Mouse (Mus musculus) midbrain, postnatal 0 days (tissue): Measurements from ENCODE around the gene Mrpl2. TPM values are rescaled to one million over a fixed set of nuclear protein-coding genes. Genes with fewer than 3 reads are reported as not detected.

Source experiments
- ATAC-seq: fragments of 200-750 bp; cut with Nextera tagmentation; 2 replicates; pipeline ENCODE4 v1.8.0; 2017; ENCODE audit warnings: moderate number of reproducible peaks, mild to moderate bottlenecking, moderate TSS enrichment, moderate library complexity; ENCODE audit not compliant: low FRiP score
- DNase-seq: peaks from one replicate; pipeline ENCODE4 v3.0.0-alpha.2; 2015; ENCODE audit warnings: low spot score
- H3K27ac ChIP-seq: fragments of 300-500 bp; sonication (generic); 2 replicates; pipeline ENCODE4 v1.5.1; 2014; ENCODE audit warnings: low read depth, mild to moderate bottlenecking, low read length, mixed read lengths
- H3K27me3 ChIP-seq: fragments of 300-500 bp; sonication (generic); 2 replicates; pipeline ENCODE4 v1.6.1; 2014; ENCODE audit warnings: low read length, control low read depth, mixed read lengths; ENCODE audit not compliant: insufficient read depth
- H3K36me3 ChIP-seq: fragments of 300-500 bp; sonication (generic); 2 replicates; pipeline ENCODE4 v1.6.1; 2014; ENCODE audit warnings: low read length, control low read depth, mixed read lengths; ENCODE audit not compliant: insufficient read depth
- H3K4me1 ChIP-seq: fragments of 300-500 bp; sonication (generic); 2 replicates; pipeline ENCODE4 v1.6.1; 2014; ENCODE audit warnings: mild to moderate bottlenecking, control low read depth, antibody characterized with exemption, low read length, mixed read lengths; ENCODE audit not compliant: insufficient read depth
- H3K4me2 ChIP-seq: fragments of 300-500 bp; sonication (generic); 2 replicates; pipeline ENCODE4 v1.6.1; 2014; ENCODE audit warnings: low read depth, mild to moderate bottlenecking, low read length, mixed read lengths; ENCODE audit not compliant: poor library complexity, severe bottlenecking
- H3K4me3 ChIP-seq: fragments of 300-500 bp; sonication (generic); 2 replicates; pipeline ENCODE4 v1.5.1; 2014; ENCODE audit warnings: low read depth, mild to moderate bottlenecking, low read length, moderate library complexity
- H3K9ac ChIP-seq: fragments of 300-500 bp; sonication (generic); replicated peaks from 2 replicates; pipeline ENCODE4 v1.6.1; 2014; ENCODE audit warnings: mild to moderate bottlenecking, low read length, moderate library complexity, mixed read lengths; ENCODE audit not compliant: poor library complexity, severe bottlenecking
- H3K9me3 ChIP-seq: fragments of 300-500 bp; sonication (generic); 2 replicates; pipeline ENCODE4 v1.6.1; 2016; ENCODE audit warnings: low read length, control low read depth
- CTCF ChIP-seq: IDR thresholded peaks from 2 replicates; pipeline ENCODE4 v1.5.1; 2016; ENCODE audit warnings: antibody characterized with exemption, mild to moderate bottlenecking
- WGBS: fragments of 180-500 bp; shearing (Covaris S2); extraction: QIAGEN DNeasy Blood & Tissue Kit; methylation state at CpG from one replicate; pipeline ENCODE4 v1.1.7; 2014; 5-methylcytosine and 5-hydroxymethylcytosine counted together
- polyA plus RNA-seq: library from polyadenylated mRNA; unstranded; fragments of >200 nt; fragmentation: Nextera tagmentation; extraction: Ambion mirVana; gene quantifications from 2 replicates; pipeline ENCODE4 v1.2.1, GENCODE M21; 2015
- total RNA-seq: library from RNA; depleted of rRNA; stranded (reverse); fragments of >200 nt; gene quantifications from 2 replicates; pipeline ENCODE4 v1.2.3, GENCODE M21; 2014

Gene Mrpl2
- total and polyA plus RNA-seq, 2 experiments from 2014 or later = 46.7 to 85.7 TPM

DNA sequence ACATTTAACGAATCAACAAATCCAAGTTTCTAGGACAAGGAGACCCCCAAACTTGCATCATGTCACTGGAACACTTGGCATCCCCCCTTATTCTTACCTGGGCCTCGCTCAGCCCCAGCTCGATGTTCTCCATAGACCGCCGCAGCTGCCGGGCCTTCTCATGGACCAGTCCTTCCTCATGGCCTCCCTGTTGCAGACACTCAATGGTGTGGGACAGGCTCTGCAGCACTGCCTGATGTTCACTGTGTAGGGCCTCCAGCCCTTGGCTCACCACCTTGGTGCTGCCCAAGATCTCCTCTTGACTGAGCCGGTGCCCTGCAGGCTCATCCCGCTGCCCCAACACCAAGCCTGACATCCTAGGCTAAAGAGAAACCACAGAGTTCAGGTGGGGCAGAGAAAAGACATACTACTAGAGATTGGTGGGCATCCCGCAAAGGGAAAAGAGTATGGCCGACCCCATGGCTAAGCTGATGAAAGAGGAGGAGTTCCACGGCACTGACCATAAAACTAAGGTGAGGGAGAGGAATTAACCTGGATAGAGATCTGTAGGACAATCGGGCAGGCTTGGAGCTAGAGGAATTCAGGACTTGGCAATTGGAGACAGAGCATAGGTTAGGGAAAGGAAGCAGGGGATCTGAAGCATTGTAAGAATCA lies 1.8 kb upstream of the Mrpl2 start:
- Histone ChIP-seq H3K4me1 (peaks cover 9% of the 10 kb centered on the region; the same call in 1 of the 2 replicates), H3K4me3 (no peak overlapping the region), H3K36me3 (peaks cover 32% of the 10 kb centered on the region), H3K9ac (no peak overlapping the region; the same call in 1 of the 2 replicates), H3K9me3 (no peaks in the 10 kb centered on the region), H3K27ac (no peak overlapping the region), H3K27me3 (no peaks in the 10 kb centered on the region), H3K4me2 (peak overlapping the region; percentile 93; the same call in 1 of the 2 replicates)
- no peak for TF ChIP-seq CTCF
- WGBS = 92% methylated on average over 12 of the region's 12 CpGs
- DNase-seq (no peak), ATAC-seq (no peak)

DNA sequence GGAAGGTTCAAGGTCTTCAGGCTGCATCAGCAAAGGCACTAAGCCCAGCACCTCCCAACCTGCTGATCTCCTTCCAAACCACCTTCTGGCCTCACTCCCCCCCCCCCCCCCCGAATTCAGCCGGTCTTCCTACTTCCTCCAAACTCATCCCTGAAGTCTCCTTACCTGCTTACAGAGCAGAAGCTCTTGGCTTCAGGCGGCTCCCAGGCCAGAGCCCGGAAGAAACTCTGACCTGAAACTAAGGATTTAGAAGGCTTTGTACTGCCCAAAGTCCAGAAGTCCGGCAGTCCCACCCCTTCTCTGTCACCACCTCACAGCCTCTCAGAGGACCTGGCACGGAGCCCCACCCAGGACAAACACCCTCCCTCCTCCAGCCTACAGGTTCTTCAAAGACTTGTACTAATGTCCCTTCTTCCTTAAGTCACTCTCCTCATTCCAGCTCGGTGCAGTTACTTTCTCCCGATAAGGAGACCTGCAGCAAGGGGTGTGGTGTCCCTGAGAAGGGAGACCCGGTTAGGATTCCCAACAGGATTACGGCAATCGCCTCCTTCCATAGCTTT lies 1.0 kb upstream of the Mrpl2 start:
- Histone ChIP-seq H3K4me2 (peak overlapping the region; percentile 93), H3K4me3 (peak overlapping the region; percentile 72), H3K9me3 (no peaks in the 10 kb centered on the region), H3K9ac (peak overlapping the region; percentile 56), H3K4me1 (peaks cover 11% of the 10 kb centered on the region; the same call in 1 of the 2 replicates), H3K27me3 (no peaks in the 10 kb centered on the region), H3K36me3 (peaks cover 25% of the 10 kb centered on the region), H3K27ac (peak overlapping the region; percentile 47; the same call in 1 of the 2 replicates)
- TF ChIP-seq CTCF = no peak
- no peak for DNase-seq
- no peak for ATAC-seq
- 6% methylated on average over 11 of the region's 11 CpGs for WGBS

DNA sequence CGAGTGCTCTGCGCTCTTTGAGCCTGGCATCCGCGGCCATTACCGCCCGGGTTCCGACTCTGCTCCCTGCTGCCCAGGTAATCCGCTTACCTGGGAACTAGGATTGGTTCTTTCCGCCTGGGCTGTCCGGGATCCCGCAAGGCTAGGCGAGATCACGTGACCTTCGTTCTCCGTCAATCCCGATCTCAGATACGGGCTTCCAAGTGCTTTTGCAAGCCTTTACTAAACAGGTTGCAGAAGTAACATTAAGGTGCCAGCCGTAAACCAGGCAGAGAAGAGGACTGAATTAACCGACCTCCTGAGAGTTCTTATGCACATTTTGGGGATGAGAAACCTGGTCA lies 263 bp downstream of the Mrpl2 start:
- H3K9ac ChIP-seq = peak overlapping the region; percentile 71
- TF ChIP-seq CTCF = no peak
- peak overlapping the region; percentile 65 for H3K4me2 ChIP-seq
- H3K36me3 ChIP-seq = peaks cover 12% of the 10 kb centered on the region; the same call in 1 of the 2 replicates
- H3K4me1 ChIP-seq = peaks cover 15% of the 10 kb centered on the region; the same call in 1 of the 2 replicates
- no peak for DNase-seq
- no peaks in the 10 kb centered on the region for H3K9me3 ChIP-seq
- peak overlapping the region; percentile 85 for H3K27ac ChIP-seq
- H3K4me3 ChIP-seq = peak overlapping the region; percentile 72
- ATAC-seq = no peak
- WGBS = under 1% methylated on average over 19 of the region's 19 CpGs
- no peaks in the 10 kb centered on the region for H3K27me3 ChIP-seq

DNA sequence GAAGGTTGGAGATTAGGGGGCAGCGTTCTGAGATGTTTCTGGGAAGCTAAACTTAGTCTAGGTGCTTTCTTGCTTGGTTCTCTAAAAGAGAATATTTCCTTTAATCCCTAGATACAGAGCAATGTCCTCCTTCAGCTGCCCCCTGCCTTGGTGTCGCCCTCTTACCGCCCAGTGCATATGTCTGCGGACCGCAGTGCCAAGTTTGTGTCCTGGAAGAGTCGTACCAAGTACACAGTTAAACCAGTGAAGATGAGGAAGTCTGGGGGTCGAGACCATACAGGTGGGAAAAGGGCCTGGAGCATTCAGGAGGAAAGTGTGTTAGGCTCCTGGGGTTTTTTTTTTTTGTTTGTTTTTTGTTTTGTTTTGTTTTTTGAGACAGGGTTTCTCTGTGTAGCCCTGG lies 1.2 kb downstream of the Mrpl2 start:
- ATAC-seq = no peak
- Histone ChIP-seq H3K4me1 (peaks cover 22% of the 10 kb centered on the region; the same call in 1 of the 2 replicates), H3K9ac (no peak overlapping the region), H3K4me3 (no peak overlapping the region), H3K4me2 (peak overlapping the region; percentile 65; the same call in 1 of the 2 replicates), H3K27me3 (no peaks in the 10 kb centered on the region), H3K36me3 (peaks cover 6% of the 10 kb centered on the region; the same call in 1 of the 2 replicates), H3K27ac (no peak overlapping the region), H3K9me3 (no peaks in the 10 kb centered on the region)
- no peak for DNase-seq
- 94% methylated on average over 7 of the region's 7 CpGs for WGBS
- TF ChIP-seq CTCF = no peak

DNA sequence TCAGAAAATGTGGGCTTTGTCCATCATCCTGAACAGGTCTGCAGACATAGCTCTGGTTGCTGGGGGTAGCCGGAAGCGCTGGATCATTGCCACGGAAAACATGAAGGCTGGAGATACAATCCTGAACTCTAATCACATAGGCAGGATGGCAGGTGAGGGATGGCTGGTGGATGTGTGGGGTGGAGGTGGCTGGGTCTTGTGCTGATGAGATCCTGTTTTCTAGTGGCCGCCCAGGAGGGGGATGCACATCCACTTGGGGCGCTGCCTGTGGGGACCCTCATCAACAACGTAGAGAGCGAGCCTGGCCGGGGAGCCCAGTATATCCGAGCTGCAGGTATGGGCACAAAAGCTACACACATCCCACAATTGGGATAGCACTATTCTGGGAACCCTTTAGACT lies 2.4 kb downstream of the Mrpl2 start:
- Histone ChIP-seq H3K4me1 (peaks cover 22% of the 10 kb centered on the region; the same call in 1 of the 2 replicates), H3K4me2 (no peak overlapping the region)
- 94% methylated on average over 9 of the region's 9 CpGs for WGBS

GRCm38 (mm10) chr17:46649811-46650210 lies 3.8 kb downstream of the Mrpl2 start:
- TF ChIP-seq CTCF = no peak

More for the DNA sequence above, 2.4 kb downstream of the Mrpl2 start:
- Histone ChIP-seq H3K27me3 (no peaks in the 10 kb centered on the region), H3K36me3 (peaks cover 14% of the 10 kb centered on the region), H3K9ac (no peak overlapping the region), H3K4me3 (no peak overlapping the region), H3K27ac (no peak overlapping the region), H3K9me3 (no peaks in the 10 kb centered on the region)
- DNase-seq = no peak
- no peak for TF ChIP-seq CTCF
- ATAC-seq = no peak

More at GRCm38 (mm10) chr17:46649811-46650210, 3.8 kb downstream of the Mrpl2 start:
- Histone ChIP-seq H3K4me1 (peaks cover 16% of the 10 kb centered on the region; the same call in 1 of the 2 replicates), H3K36me3 (peaks cover 24% of the 10 kb centered on the region), H3K4me2 (peak overlapping the region; percentile 80), H3K4me3 (peak overlapping the region; percentile 50), H3K9ac (peak overlapping the region; percentile 87), H3K27me3 (no peaks in the 10 kb centered on the region), H3K9me3 (no peaks in the 10 kb centered on the region), H3K27ac (peak overlapping the region; percentile 91)
- no peak for ATAC-seq
- WGBS = 42% methylated on average over 15 of the region's 15 CpGs
- no peak for DNase-seq
